Mouse (Mus musculus): ENCODE measurements around the gene Osbpl2. TPM values are rescaled to one million over a fixed set of nuclear protein-coding genes. Genes with fewer than 3 reads are reported as not detected.

Osbpl2 gene
- polyA plus RNA-seq (2012; rRNA removed), result 35.8 and 47.8 TPM in 2 replicates

DNA sequence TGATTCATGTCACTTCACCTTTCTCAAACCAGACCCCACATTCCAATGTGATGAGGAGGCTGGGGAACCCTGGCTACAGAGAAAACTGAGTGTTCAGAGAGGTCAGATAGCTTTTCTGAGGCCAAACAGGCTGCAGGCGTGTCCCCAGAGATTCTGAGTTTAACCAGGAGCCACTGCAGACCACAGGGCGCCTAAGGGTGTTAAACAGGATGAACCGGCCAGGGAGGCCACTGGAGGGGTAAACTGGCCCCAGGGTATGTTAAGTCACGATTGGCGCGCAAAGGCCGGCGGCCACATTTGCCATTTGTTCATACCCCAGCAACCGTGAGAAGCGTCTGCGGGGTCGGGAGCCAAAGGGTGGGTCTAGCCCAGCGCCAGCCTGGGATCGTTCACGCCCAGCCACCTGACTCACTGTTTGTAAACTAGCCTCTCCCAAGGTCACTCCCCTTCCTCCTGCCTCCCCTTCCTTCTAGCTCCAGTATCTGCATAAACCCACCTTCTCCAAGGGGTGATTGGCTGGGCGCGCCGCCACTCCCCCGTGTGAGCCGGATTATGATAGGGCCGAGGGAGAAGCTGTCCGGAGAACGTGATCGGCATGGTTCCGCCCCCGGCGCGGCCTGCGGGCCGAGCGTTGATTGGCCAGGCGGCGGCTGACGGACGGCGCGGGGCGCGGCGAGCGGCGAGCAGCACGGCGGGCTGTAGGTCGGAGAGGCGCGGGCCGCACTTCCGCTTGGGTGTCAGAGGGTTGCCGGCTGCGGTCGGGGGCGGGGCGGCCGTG is at the start of gene Osbpl2:
Gene Osbpl2 (plus strand): TSS at position 646 of the 778 bp plus-strand sequence.
- no peak for TF ChIP-seq CTCF (IDR thresholded peaks at IDR 0.05; ENCODE audit: borderline replicate concordance, extremely low read depth, insufficient read depth, insufficient read length)
- peak; percentile 85 for TF ChIP-seq POLR2A (IDR thresholded peaks at IDR 0.05; ENCODE audit: borderline replicate concordance, extremely low read depth, insufficient read depth, insufficient read length, poor library complexity, severe bottlenecking)
- DNase-seq (ENCODE audit: low read depth), result peak; percentile 100

DNA sequence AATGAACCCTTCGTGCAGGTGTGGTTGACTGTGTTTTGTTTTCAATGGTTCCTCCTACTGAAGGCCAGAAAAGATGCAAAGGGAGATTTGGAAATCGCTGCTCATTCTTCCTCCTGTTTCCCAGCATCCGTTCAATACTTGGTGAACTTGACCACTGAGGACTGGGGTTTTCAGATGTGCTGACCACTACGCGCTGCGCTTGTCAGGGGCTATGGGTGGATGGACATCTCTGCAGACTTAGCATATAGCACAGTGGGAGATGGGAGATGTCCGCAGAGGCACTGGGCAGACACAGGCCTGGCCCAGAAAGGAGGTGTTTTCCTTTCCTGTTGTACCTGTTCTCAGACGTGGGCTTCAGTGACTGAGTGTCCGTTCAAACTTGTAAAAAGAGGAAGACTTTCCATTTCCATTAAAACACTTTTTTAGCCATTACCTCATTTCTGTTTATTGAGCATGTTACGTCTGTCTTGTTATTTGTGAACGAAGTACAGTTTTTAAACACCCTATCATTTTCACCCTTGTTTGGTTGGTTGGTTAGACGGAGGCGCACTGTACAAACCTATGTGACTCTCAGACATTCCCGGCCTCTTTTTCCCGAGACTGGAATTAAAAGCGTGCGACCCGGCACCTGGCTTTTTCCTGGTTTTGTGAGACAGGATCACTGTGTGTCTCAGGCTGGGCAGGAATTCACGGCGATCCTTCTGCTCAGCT is 49.2 kb upstream of the Osbpl2 start:
- TF ChIP-seq CTCF (IDR thresholded peaks at IDR 0.05; ENCODE audit: borderline replicate concordance, extremely low read depth, insufficient read depth, insufficient read length) (no peak), POLR2A (IDR thresholded peaks at IDR 0.05; ENCODE audit: borderline replicate concordance, extremely low read depth, insufficient read depth, insufficient read length, poor library complexity, severe bottlenecking) (no peak)
- DNase-seq (ENCODE audit: low read depth), result no peak

DNA sequence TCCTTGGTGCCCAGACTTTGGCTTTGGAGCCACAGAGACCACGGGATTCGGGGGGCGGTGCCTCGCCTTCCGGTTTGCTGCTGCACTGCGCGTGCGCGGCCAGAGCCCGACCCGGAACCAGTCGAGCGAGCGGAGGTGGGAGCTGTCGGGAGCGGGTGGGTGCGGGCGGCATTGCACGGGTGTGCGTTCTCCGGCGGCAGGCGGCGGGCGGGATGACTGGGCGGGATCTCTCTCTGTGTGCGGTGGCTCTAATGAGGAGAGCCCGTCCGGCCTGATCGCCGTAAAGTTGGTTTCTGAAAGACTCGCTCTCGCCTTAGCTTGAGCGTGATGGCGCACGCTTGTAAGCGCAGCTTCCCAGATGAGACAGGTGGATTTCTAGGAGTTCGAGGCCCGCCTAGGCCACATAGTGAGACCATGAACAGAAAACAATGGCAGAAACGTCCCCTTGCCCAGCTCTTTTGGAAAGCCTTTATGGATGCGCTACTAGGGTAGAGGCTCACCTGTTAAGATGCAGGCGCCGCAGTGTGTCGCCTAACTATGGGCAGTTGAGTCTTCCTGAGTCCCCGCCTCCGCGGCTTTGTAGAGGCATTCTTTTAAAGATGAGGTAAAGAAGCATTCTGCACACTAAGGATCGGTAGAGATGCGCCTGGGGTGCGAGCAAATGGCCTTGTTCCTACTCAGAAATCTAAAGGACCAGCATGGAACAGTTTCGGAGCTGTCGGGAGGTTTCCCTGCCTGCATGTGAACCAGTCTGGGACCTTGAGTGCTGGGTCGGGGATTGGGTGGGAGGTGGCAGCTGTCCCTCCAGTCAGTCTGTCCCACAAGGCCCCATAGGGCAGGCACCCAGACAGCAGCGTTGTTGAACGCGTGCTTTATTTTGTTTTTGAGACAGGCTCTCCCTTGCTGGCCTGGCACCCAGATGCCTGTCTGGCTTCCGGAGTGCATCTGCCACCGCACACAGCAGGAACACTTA is 48.3 kb upstream of the Osbpl2 start, which contains the start of gene Mtg2:
Gene Mtg2 (plus strand): TSS at position 108 of the 973 bp plus-strand sequence.
- peak; percentile 96 for DNase-seq (ENCODE audit: low read depth)
- no peak for TF ChIP-seq CTCF (IDR thresholded peaks at IDR 0.05; ENCODE audit: borderline replicate concordance, extremely low read depth, insufficient read depth, insufficient read length)
- TF ChIP-seq POLR2A (IDR thresholded peaks at IDR 0.05; ENCODE audit: borderline replicate concordance, extremely low read depth, insufficient read depth, insufficient read length, poor library complexity, severe bottlenecking), result peak; percentile 96

DNA sequence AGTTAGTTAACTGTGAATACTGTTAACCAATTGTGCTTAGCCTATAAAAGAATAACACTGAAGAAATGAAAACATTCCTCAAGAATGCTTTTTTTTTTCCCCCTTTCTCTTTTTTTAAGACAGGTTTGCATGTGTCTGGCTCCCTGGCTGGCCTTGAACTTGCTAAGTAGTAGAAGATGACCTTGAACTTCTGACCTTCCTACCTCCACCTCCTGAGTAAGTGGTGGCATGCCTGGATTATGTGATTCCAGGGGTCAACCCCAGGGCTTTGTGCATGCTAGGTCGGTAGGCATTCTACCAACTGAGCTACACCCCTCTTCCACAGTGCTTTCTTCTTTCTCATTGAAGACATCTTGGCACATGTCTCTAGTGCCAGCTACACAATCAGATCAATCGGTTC is 47.4 kb upstream of the Osbpl2 start:
- DNase-seq (ENCODE audit: low read depth), result no peak
- no peak for TF ChIP-seq POLR2A (IDR thresholded peaks at IDR 0.05; ENCODE audit: borderline replicate concordance, extremely low read depth, insufficient read depth, insufficient read length, poor library complexity, severe bottlenecking)
- TF ChIP-seq CTCF (IDR thresholded peaks at IDR 0.05; ENCODE audit: borderline replicate concordance, extremely low read depth, insufficient read depth, insufficient read length), result no peak

DNA sequence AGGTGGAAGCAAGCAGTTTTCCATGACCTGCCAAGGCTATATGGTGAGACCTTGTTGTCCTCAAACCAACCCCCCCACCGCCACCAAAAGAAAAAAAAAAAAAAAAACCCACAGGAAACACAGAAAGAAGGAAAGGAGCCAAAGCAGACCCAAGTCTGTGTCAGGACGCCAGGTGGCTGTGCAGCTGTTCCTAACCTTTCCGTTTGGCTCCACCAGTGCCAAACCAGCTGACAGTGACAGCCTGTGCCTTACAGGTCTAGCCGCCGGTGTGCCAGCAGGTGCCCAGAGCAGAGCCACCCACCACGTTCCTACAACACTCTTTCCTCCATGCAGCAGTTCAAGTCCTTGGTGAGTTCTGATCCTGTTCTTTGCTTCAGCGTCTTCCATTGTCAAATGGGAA is 46.2 kb upstream of the Osbpl2 start:
- no peak for DNase-seq (ENCODE audit: low read depth)
- TF ChIP-seq CTCF (IDR thresholded peaks at IDR 0.05; ENCODE audit: borderline replicate concordance, extremely low read depth, insufficient read depth, insufficient read length), result no peak
- no peak for TF ChIP-seq POLR2A (IDR thresholded peaks at IDR 0.05; ENCODE audit: borderline replicate concordance, extremely low read depth, insufficient read depth, insufficient read length, poor library complexity, severe bottlenecking)

DNA sequence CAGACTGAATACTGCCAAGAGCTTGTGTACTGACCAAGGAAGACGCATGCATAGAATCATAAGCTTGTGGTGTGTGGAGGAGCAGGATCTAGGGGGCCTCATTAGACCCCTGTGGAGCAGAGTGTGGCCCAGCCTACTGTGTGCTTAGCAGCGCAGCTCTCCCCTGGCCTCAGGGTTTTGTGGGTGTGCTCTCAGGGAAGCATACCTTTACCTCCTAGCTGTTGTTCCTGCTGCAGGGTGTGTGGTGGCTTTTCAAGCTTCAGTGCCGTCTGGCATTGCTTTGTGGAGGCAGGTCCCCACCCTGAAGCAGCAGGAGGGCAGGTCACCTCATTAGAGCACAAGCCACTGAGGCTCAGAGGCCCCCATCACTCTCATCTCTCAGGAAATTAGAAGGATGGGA is 41.5 kb upstream of the Osbpl2 start:
- TF ChIP-seq CTCF (IDR thresholded peaks at IDR 0.05; ENCODE audit: borderline replicate concordance, extremely low read depth, insufficient read depth, insufficient read length) (no peak), POLR2A (IDR thresholded peaks at IDR 0.05; ENCODE audit: borderline replicate concordance, extremely low read depth, insufficient read depth, insufficient read length, poor library complexity, severe bottlenecking) (no peak)

DNA sequence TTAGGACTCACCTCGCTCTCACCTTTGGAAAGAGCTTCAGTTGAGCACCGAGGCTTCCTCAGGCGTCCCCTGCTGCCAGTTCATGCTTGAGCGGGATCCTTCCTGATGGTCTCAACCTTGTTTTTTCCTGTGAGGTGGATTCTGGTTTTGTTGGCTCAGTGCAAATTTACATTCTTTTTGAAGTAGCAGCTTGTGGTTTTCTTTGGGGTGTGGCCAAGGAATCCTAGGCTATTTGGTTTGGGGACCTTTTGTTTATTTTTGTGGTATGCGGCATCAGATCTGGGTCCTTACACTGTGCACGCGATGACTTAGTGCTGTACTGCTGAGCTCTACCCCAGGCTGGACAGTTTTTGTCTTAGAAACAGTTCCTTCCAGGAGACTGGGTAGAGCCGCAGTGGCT is 38.4 kb upstream of the Osbpl2 start:
- TF ChIP-seq CTCF (IDR thresholded peaks at IDR 0.05; ENCODE audit: borderline replicate concordance, extremely low read depth, insufficient read depth, insufficient read length), result no peak
- no peak for TF ChIP-seq POLR2A (IDR thresholded peaks at IDR 0.05; ENCODE audit: borderline replicate concordance, extremely low read depth, insufficient read depth, insufficient read length, poor library complexity, severe bottlenecking)
- no peak for DNase-seq (ENCODE audit: low read depth)

More for the DNA sequence above, 41.5 kb upstream of the Osbpl2 start:
- DNase-seq (ENCODE audit: low read depth), result no peak

DNA sequence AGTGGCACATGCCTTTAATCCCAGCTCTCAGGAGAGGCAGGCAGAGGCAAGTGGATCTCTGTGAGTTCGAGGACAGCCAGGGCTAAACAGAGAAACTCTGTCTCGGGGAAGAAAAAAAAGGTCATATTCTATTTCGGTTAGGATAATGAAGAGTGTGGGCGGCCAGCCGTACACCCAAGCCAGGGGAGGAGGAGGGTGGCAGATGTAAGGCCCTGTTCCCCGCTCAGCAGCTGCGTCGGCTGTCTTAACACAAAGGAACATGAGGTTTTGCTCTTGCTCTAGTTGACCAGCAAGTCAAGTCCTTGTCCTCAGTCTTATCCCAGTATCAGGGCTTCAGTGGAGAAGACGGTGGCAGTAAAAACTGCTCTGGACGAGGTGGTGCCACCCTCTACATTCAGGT is 36.0 kb upstream of the Osbpl2 start:
- no peak for DNase-seq (ENCODE audit: low read depth)
- TF ChIP-seq CTCF (IDR thresholded peaks at IDR 0.05; ENCODE audit: borderline replicate concordance, extremely low read depth, insufficient read depth, insufficient read length), result no peak
- TF ChIP-seq POLR2A (IDR thresholded peaks at IDR 0.05; ENCODE audit: borderline replicate concordance, extremely low read depth, insufficient read depth, insufficient read length, poor library complexity, severe bottlenecking), result no peak

DNA sequence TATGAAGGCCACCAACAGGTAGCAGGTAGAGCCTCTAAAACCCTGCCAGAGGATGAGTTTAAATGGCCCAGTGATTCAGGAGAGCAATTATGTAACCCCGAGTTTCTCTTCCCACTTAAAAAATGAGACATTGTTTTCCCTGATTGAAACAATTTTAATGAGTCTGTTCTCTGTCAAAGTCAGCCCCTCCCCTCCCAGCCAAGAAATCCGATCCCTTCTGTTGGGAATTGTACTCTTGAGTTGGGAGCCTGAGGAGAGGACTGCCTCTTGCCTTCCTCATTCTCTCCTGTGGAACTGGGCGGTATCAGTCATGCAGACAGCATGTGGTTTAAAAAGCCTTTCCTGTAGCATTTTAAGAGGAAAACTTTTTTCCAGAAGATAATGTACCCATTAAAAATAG is 34.5 kb upstream of the Osbpl2 start:
- TF ChIP-seq POLR2A (IDR thresholded peaks at IDR 0.05; ENCODE audit: borderline replicate concordance, extremely low read depth, insufficient read depth, insufficient read length, poor library complexity, severe bottlenecking) (no peak), CTCF (IDR thresholded peaks at IDR 0.05; ENCODE audit: borderline replicate concordance, extremely low read depth, insufficient read depth, insufficient read length) (no peak)
- DNase-seq (ENCODE audit: low read depth), result no peak

DNA sequence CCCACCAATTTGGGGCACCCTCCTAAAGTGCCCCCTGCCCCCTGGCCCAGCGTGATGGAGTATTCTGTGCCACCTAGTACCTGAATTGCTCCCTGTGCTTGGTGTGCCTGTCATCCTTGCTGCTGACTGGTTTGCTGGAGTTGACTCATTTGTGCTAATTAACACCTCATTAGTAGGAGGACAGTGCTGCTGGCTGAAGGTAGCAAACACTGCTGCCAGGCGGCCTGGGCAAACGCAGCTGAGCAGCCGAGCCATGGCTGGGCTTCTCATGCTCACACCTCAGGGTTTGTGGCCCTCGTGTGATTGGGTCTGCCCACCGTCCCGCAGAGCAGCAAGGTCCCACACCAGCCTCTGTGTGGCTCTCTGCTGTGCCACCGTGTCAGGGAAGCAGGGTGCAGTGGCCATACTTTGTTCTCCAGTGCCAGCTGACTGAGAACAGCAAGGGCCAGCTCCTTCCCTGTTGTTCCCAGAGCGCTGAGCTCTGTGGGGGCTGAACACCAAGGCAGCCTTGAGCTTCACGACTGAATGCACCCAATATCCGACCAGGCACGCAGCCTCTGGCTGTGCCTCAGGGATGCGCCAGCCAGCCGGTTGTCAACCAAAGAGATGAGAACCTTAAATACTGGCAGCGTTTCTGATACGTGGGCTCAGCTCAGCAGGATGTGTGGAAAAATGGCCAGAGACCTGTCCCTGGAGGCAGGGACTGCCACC is 33.0 kb upstream of the Osbpl2 start:
- peak; percentile 63 for DNase-seq (ENCODE audit: low read depth)
- TF ChIP-seq POLR2A (IDR thresholded peaks at IDR 0.05; ENCODE audit: borderline replicate concordance, extremely low read depth, insufficient read depth, insufficient read length, poor library complexity, severe bottlenecking), result no peak
- TF ChIP-seq CTCF (IDR thresholded peaks at IDR 0.05; ENCODE audit: borderline replicate concordance, extremely low read depth, insufficient read depth, insufficient read length), result no peak
